Mouse (Mus musculus) C2C12 (cell line): ENCODE results near the gene Glmn.

ENCODE experiments used
- CTCF ChIP-seq: IDR thresholded peaks from one replicate; pipeline ENCODE4 v1.5.1; 2011; ENCODE audit not compliant: control insufficient read depth, insufficient read depth, insufficient read length
- FOSL1 ChIP-seq: IDR thresholded peaks from one replicate; pipeline ENCODE4 v1.8.0; 2011; ENCODE audit warnings: mild to moderate bottlenecking, low read length; ENCODE audit not compliant: poor library complexity, insufficient read depth, severe bottlenecking
- MAX ChIP-seq: IDR thresholded peaks from one replicate; pipeline ENCODE4 v1.6.1; 2011; ENCODE audit warnings: mild to moderate bottlenecking, control low read depth
- MYOD1 ChIP-seq: IDR thresholded peaks from one replicate; pipeline ENCODE4 v1.6.1; 2011; ENCODE audit warnings: low read depth; ENCODE audit not compliant: control insufficient read depth, insufficient read length
- MYOG ChIP-seq: IDR thresholded peaks from one replicate; pipeline ENCODE4 v1.6.1; 2011; ENCODE audit not compliant: control insufficient read depth, insufficient read length; ENCODE audit errors: extremely low read depth
- USF1 ChIP-seq: IDR thresholded peaks from one replicate; pipeline ENCODE4 v1.6.1; 2011; ENCODE audit warnings: low read depth, mild to moderate bottlenecking, control low read depth, moderate library complexity

- no peak for TF ChIP-seq CTCF
- TF ChIP-seq USF1: no peak
- no peak for TF ChIP-seq MYOD1
- TF ChIP-seq FOSL1: no peak
- no peak for TF ChIP-seq MAX
- no peak for TF ChIP-seq MYOG
Measured at GRCm38 (mm10) chr5:107644595-107644994, 46.9 kb upstream of the Glmn start.
